Mouse (Mus musculus): ENCODE results near the gene Numb. TPM values are rescaled to one million over a fixed set of nuclear protein-coding genes. Genes with fewer than 3 reads are reported as not detected.
"Not testable (repeated sequence)": the region's sequence is repeated elsewhere in the genome, so short reads cannot be mapped to it uniquely, and the experiment has no call there.

Numb gene
- polyA plus RNA-seq, 1 experiment: 24.5 TPM

DNA sequence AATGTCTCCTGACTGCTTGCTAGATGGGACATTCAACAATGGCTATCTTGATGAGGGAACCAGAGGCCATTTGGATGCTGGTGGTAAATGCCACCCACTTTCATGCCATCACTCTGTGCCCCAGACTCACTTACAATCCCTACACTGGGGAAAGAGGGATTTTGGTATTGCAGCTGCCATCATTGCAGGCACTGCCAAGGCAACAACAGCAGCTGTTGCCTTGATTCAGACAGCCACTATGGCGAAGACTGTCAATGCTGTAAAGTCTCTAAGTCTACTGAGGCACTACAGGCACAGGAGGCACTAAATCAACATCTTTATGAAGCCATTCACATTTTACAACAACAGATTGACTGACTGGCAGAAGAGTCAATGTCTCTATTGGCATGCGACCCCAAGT lies 30.5 kb downstream of the Numb start:
- no peak overlapping the region for H3K4me3 ChIP-seq (ENCODE audit: control insufficient read depth, low read depth, low read length)
- no peaks in the 10 kb centered on the region for H3K27me3 ChIP-seq (ENCODE audit: control insufficient read depth, insufficient read depth, low read length)
- no peaks in the 10 kb centered on the region; the same call in 1 of the 2 replicates for H3K4me1 ChIP-seq (ENCODE audit: control insufficient read depth, insufficient read depth, low read length)
- no peak for TF ChIP-seq POLR2A (IDR thresholded peaks at IDR 0.05; ENCODE audit: control insufficient read depth, low read depth, low read length)
- TF ChIP-seq CTCF (IDR thresholded peaks at IDR 0.05; ENCODE audit: control insufficient read depth, insufficient read depth, insufficient replicate concordance, low read depth, low read length): no peak
- no peaks in the 10 kb centered on the region; the same call in 1 of the 2 replicates for H3K36me3 ChIP-seq (ENCODE audit: control insufficient read depth, insufficient read depth, low read length)
- H3K27ac ChIP-seq (ENCODE audit: control insufficient read depth, insufficient read depth, low read depth, low read length): no peak overlapping the region

DNA sequence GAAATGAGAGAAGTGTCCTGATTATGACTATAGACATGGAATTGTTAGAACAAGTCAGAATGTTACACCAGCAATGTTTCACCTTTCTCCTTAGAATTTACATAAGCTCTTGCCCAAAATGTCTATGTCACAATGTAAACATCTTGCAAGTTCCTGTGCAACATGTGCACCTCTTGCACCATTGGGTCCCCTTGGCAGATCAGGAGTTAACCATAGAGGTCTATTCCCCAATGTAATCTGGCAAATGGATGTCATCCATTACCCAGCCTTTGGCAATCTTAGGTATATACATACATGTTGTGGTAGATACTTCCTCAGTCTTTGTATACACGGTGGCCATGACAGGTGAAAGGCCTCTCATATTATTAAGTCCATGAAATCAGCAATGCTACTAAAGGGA lies 32.6 kb downstream of the Numb start:
- H3K4me1 ChIP-seq (ENCODE audit: control insufficient read depth, insufficient read depth, low read length): peaks cover 2% of the 10 kb centered on the region
- no peak overlapping the region for H3K4me3 ChIP-seq (ENCODE audit: control insufficient read depth, low read depth, low read length)
- no peaks in the 10 kb centered on the region for H3K36me3 ChIP-seq (ENCODE audit: control insufficient read depth, insufficient read depth, low read length)
- no peaks in the 10 kb centered on the region for H3K27me3 ChIP-seq (ENCODE audit: control insufficient read depth, insufficient read depth, low read length)
- no peak overlapping the region for H3K27ac ChIP-seq (ENCODE audit: control insufficient read depth, insufficient read depth, low read depth, low read length)
- TF ChIP-seq CTCF (IDR thresholded peaks at IDR 0.05; ENCODE audit: control insufficient read depth, insufficient read depth, insufficient replicate concordance, low read depth, low read length) (no peak), POLR2A (IDR thresholded peaks at IDR 0.05; ENCODE audit: control insufficient read depth, low read depth, low read length) (no peak)

DNA sequence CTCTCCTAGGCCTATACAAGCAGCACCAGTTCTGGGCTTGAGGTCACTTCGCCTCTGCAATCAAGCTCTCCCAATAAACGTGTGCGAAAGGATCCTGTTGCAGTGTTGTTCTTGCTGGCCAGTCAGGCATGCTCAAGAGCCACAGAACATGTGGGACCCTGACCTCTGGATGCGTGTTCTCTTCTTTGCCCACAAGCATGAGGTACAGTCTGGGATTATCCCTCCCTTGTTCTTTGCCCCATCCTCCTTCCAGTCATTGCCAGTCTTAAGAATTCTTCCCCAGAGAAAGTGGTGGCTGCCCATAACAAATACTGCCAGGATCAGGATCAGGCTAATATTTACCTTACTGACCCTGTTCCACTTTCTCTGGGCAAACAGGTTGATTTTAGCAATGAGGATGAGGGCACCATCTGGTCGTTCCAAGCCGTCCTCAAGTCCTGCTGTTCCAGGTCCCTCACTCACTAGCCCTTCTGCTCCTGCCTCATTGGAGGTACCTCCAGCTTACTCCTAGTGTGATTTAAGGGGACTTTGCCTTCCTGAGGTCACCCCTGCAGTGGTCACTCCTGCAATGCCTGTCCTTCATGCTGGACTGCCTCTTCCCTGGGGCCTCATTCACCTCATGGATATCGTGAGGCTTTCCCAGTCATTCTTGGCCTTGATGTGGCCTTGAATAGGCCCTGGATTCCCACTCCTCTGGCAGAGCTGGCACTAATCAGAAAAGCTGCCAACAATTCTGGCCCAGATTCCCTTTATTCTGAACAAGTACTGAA lies 36.0 kb downstream of the Numb start:
- no peak overlapping the region for H3K27ac ChIP-seq (ENCODE audit: control insufficient read depth, insufficient read depth, low read depth, low read length)
- H3K4me3 ChIP-seq (ENCODE audit: control insufficient read depth, low read depth, low read length): no peak overlapping the region
- H3K36me3 ChIP-seq (ENCODE audit: control insufficient read depth, insufficient read depth, low read length): no peaks in the 10 kb centered on the region
- no peak for TF ChIP-seq POLR2A (IDR thresholded peaks at IDR 0.05; ENCODE audit: control insufficient read depth, low read depth, low read length)
- TF ChIP-seq CTCF (IDR thresholded peaks at IDR 0.05; ENCODE audit: control insufficient read depth, insufficient read depth, insufficient replicate concordance, low read depth, low read length): no peak
- no peaks in the 10 kb centered on the region for H3K27me3 ChIP-seq (ENCODE audit: control insufficient read depth, insufficient read depth, low read length)
- peaks cover 2% of the 10 kb centered on the region for H3K4me1 ChIP-seq (ENCODE audit: control insufficient read depth, insufficient read depth, low read length)

DNA sequence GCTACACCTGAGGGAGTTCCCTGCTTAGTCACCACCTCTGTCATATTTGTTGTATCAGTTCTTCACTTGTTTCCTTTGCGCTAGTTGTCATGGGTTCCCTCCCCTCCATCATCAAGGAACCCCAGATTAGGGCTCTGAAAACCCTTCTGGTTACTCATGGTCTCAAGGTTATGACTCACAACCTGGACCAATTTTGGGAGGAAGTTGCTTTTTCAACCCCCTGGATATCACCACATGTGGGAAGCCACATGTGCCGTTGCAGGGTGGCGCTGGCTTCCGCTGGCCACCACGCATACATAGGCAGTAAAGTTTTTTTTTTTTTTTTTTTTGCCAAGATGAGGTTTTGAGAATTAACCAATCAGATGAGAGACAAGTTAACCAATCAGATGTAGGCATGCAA lies 36.7 kb downstream of the Numb start:
- H3K36me3 ChIP-seq (ENCODE audit: control insufficient read depth, insufficient read depth, low read length): not testable (repeated sequence)

DNA sequence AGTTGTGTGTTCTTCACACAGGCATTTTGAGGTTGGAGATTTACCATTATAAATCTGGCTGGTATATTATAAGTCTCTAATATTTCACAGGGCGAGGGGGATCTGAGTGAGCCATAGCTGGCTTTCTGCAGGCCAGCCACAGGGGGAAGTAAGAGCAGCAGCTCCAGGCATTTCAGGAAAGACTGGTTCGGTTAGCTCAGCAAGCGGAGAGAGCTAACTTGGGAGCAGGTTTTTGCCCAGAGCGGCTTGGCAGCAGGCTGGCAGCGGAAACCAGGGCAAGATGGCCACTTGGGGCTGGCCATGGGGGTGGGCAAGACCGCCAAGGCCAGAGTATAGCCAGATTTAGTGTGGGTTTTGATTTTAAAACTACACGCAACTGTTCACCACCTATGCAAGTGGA lies 39.2 kb downstream of the Numb start:
- H3K27me3 ChIP-seq (ENCODE audit: control insufficient read depth, insufficient read depth, low read length): no peaks in the 10 kb centered on the region
- H3K4me1 ChIP-seq (ENCODE audit: control insufficient read depth, insufficient read depth, low read length): peaks cover 2% of the 10 kb centered on the region
- H3K27ac ChIP-seq (ENCODE audit: control insufficient read depth, insufficient read depth, low read depth, low read length): no peak overlapping the region
- TF ChIP-seq POLR2A (IDR thresholded peaks at IDR 0.05; ENCODE audit: control insufficient read depth, low read depth, low read length) (no peak), CTCF (IDR thresholded peaks at IDR 0.05; ENCODE audit: control insufficient read depth, insufficient read depth, insufficient replicate concordance, low read depth, low read length) (no peak)
- no peaks in the 10 kb centered on the region for H3K36me3 ChIP-seq (ENCODE audit: control insufficient read depth, insufficient read depth, low read length)
- H3K4me3 ChIP-seq (ENCODE audit: control insufficient read depth, low read depth, low read length): no peak overlapping the region

More for the DNA sequence above, 36.7 kb downstream of the Numb start:
- not testable (repeated sequence) for H3K4me1 ChIP-seq (ENCODE audit: control insufficient read depth, insufficient read depth, low read length); H3K27me3 ChIP-seq (ENCODE audit: control insufficient read depth, insufficient read depth, low read length); H3K27ac ChIP-seq (ENCODE audit: control insufficient read depth, insufficient read depth, low read depth, low read length); H3K4me3 ChIP-seq (ENCODE audit: control insufficient read depth, low read depth, low read length)

DNA sequence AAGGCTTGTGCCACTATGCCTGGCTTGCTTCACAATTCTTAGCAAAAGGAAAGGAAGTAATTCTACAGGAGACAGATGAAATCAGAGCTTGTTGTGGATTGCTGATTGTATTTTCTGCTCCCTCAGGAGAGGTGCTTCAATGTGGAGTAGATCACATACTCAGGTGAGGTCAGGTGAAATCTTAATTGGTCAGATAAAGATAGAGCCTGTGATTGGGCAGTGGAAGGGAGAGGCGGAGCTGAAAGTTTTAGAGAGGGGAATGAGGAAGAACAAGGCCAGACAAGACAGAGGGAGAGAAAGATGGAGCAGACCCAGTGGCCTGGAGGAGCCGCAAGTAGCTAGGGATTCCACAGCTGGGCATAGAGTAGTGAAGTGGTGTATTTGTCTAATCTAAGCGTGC lies 39.6 kb downstream of the Numb start:
- no peak for TF ChIP-seq POLR2A (IDR thresholded peaks at IDR 0.05; ENCODE audit: control insufficient read depth, low read depth, low read length)
- no peak for TF ChIP-seq CTCF (IDR thresholded peaks at IDR 0.05; ENCODE audit: control insufficient read depth, insufficient read depth, insufficient replicate concordance, low read depth, low read length)
- Histone ChIP-seq H3K36me3 (ENCODE audit: control insufficient read depth, insufficient read depth, low read length) (no peaks in the 10 kb centered on the region), H3K4me3 (ENCODE audit: control insufficient read depth, low read depth, low read length) (no peak overlapping the region), H3K27me3 (ENCODE audit: control insufficient read depth, insufficient read depth, low read length) (no peaks in the 10 kb centered on the region), H3K4me1 (ENCODE audit: control insufficient read depth, insufficient read depth, low read length) (peaks cover 2% of the 10 kb centered on the region), H3K27ac (ENCODE audit: control insufficient read depth, insufficient read depth, low read depth, low read length) (no peak overlapping the region)

DNA sequence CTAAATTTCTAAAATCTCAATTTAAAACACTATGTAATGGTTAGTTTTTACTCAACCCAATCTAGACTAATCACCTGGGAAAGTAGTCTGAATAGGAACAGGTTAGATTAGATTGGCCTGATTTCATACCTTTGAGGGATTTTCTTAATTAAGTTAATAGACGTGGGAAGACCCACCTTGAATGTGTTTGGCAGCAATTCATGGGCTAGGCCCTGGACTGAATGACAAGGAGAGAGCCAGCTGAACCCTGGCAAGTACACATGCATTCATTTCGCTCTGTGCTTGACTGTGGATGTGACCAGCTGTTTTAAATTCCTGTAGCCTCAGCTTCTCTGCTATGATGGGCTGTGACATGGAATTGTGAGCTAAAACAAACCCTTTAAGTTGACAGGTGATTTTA lies 40.8 kb downstream of the Numb start:
- Histone ChIP-seq H3K4me3 (ENCODE audit: control insufficient read depth, low read depth, low read length) (no peak overlapping the region), H3K36me3 (ENCODE audit: control insufficient read depth, insufficient read depth, low read length) (no peaks in the 10 kb centered on the region), H3K27ac (ENCODE audit: control insufficient read depth, insufficient read depth, low read depth, low read length) (no peak overlapping the region), H3K27me3 (ENCODE audit: control insufficient read depth, insufficient read depth, low read length) (no peaks in the 10 kb centered on the region), H3K4me1 (ENCODE audit: control insufficient read depth, insufficient read depth, low read length) (peaks cover 2% of the 10 kb centered on the region)
- TF ChIP-seq CTCF (IDR thresholded peaks at IDR 0.05; ENCODE audit: control insufficient read depth, insufficient read depth, insufficient replicate concordance, low read depth, low read length) (no peak), POLR2A (IDR thresholded peaks at IDR 0.05; ENCODE audit: control insufficient read depth, low read depth, low read length) (no peak)

Measured in testis, adult 2 months (tissue).